Mouse (Mus musculus) layer of hippocampus, adult 6 months (tissue): ENCODE results near the gene Znhit6. TPM values are rescaled to one million over a fixed set of nuclear protein-coding genes. Genes with fewer than 3 reads are reported as not detected.

ENCODE experiments used
- long read RNA-seq, 2 experiments: library from polyadenylated mRNA; unstranded; transcript quantifications; one replicate each; pipeline ENCODE4 v2.0.0; 2019 to 2020
- polyA plus RNA-seq: library from polyadenylated mRNA; unstranded; fragments of <200 nt; fragmentation: Nextera tagmentation; gene quantifications from 2 replicates; pipeline ENCODE4 v1.2.3, GENCODE M21; 2021

Gene Znhit6
- 5.5 and 8.7 TPM in 2 replicates for polyA plus RNA-seq
- long read RNA-seq, experiment 1, partial matches to known transcripts = 4 of 10 reads
- long read RNA-seq, experiment 1, other reads (novel, unspliced or antisense) = 1 of 10 reads
- long read RNA-seq, experiment 2, transcript Znhit6-201 (10 exons, 2,339 nt) = major isoform, 16 of 28 reads
- long read RNA-seq, experiment 2, partial matches to known transcripts = 1 of 28 reads
- long read RNA-seq, experiment 2, other reads (novel, unspliced or antisense) = 7 of 28 reads

DNA sequence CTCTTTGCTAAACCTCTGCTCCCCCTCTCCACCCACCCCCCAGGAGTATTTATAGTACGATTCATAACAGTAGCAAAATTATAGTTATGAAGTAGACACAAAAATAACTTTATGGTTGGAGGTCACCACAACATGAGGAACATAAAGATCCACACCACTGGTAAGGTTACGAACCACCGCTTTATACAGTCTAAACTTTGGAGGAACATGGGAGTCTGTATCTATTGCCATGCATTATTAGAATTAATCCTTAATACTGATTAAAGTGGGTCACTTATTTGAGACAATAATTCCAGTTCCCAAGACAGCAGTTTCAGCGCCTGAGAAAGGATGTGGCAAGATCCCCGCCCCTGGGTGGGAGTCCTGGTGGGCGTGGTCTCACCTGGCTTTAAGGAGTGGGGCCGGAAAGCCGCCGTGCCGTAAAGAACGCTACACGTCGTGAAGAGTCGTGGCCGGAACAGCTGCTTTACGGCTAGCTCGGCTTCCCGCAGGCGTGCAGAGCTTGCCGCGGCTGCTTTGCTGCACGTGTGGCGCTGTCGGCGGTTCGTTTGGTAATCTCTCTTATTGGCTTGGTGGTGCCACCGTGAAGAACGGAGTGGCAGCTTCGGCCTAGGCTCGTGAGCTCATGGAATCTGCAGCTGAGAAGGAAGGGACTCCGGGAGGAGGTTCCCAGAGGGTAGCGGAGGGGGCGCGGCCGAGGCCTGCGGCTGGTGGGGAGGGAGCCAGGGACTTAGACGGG is at the start of gene Znhit6:
TSS of gene Znhit6 (plus strand) at position 463 of the 739 bp plus-strand sequence.

DNA sequence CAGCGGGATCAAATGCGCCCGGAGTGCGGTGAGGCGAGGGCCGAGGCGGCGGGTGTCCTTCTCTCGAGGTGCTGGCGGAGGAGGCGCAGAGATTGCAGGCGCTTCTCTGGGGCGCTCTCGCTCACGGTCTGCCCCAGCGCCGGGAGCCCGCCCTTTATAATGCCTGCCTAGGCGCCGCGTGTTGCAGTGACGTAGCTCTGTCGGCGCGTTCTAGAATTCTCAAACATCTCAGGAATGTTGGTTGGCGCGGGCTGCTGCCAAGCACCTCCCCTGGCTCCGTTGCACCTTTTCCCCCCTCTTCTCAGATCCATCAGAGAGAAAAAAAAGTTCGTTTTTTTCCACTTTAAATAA is 73.8 kb downstream of the Znhit6 start, which contains the start of gene Ccn1:
TSS of gene Ccn1 (minus strand) at position 130 of the 351 bp plus-strand sequence.

Other genes starting within 250 kb of the Znhit6 start
- 2.8 and 4.3 TPM in 2 replicates for gene Ccn1, start 73.8 kb downstream of the Znhit6 start, polyA plus RNA-seq
- gene Ddah1, start 182.5 kb downstream of the Znhit6 start, polyA plus RNA-seq = 86.1 and 87.5 TPM in 2 replicates